Mouse (Mus musculus) CD4-positive, CD25-positive, alpha-beta regulatory T cell, adult 2 months (primary cell): ENCODE data around the gene Muc5b.
"Not testable (repeated sequence)": the region's sequence is repeated elsewhere in the genome, so short reads cannot be mapped to it uniquely, and the experiment has no call there.

ENCODE experiments used
- DNase-seq: peaks from one replicate; pipeline ENCODE4 v3.0.0-alpha.2; 2012; ENCODE audit warnings: low read depth, low spot score

Gene Muc5b

GRCm38 (mm10) chr7:141838779-141839178 is at the start of gene Muc5b:
Gene Muc5b (plus strand): TSS chr7:141839070.
- DNase-seq = no peak

GRCm38 (mm10) chr7:141794251-141794650 is 44.6 kb upstream of the Muc5b start:
- DNase-seq = no peak

- DNase-seq = no peak
Measured at GRCm38 (mm10) chr7:141803206-141803605, 35.7 kb upstream of the Muc5b start.

GRCm38 (mm10) chr7:141805384-141805783 is 33.5 kb upstream of the Muc5b start:
- no peak for DNase-seq

- not testable (repeated sequence) for DNase-seq
Measured at GRCm38 (mm10) chr7:141807823-141808222, 31.0 kb upstream of the Muc5b start.

GRCm38 (mm10) chr7:141809933-141810332 is 28.9 kb upstream of the Muc5b start:
- not testable (repeated sequence) for DNase-seq

- DNase-seq = no peak
Measured at GRCm38 (mm10) chr7:141813321-141813720, 25.5 kb upstream of the Muc5b start.

- no peak for DNase-seq
Measured at GRCm38 (mm10) chr7:141815361-141815760, 23.5 kb upstream of the Muc5b start.

- no peak for DNase-seq
Measured at GRCm38 (mm10) chr7:141817355-141818075, 21.4 kb upstream of the Muc5b start.

GRCm38 (mm10) chr7:141818267-141818666 is 20.6 kb upstream of the Muc5b start:
- DNase-seq = no peak

- no peak for DNase-seq
Measured at GRCm38 (mm10) chr7:141822582-141823261, 16.1 kb upstream of the Muc5b start.

GRCm38 (mm10) chr7:141823699-141824098 is 15.2 kb upstream of the Muc5b start:
- DNase-seq = no peak

GRCm38 (mm10) chr7:141824398-141824797 is 14.5 kb upstream of the Muc5b start:
- no peak for DNase-seq

GRCm38 (mm10) chr7:141835941-141836340 is 2.9 kb upstream of the Muc5b start:
- no peak for DNase-seq

GRCm38 (mm10) chr7:141836423-141836822 is 2.4 kb upstream of the Muc5b start:
- no peak for DNase-seq

GRCm38 (mm10) chr7:141840354-141840753 is 1.5 kb downstream of the Muc5b start:
- DNase-seq = no peak

GRCm38 (mm10) chr7:141861046-141861445 is 22.2 kb downstream of the Muc5b start:
- no peak for DNase-seq

- no peak for DNase-seq
Measured at GRCm38 (mm10) chr7:141869644-141870043, 30.8 kb downstream of the Muc5b start.

- DNase-seq = peak; percentile 14
Measured at GRCm38 (mm10) chr7:141870553-141870952, 31.7 kb downstream of the Muc5b start.

- DNase-seq = no peak
Measured at GRCm38 (mm10) chr7:141874891-141875290, 36.0 kb downstream of the Muc5b start.

- DNase-seq = no peak
Measured at GRCm38 (mm10) chr7:141878813-141879212, 39.9 kb downstream of the Muc5b start.

GRCm38 (mm10) chr7:141892151-141892550 is 53.3 kb downstream of the Muc5b start:
- DNase-seq = no peak

GRCm38 (mm10) chr7:141901825-141902224 is 63.0 kb downstream of the Muc5b start:
- no peak for DNase-seq
